ENCODE assay signal across 9 mouse cellular contexts in the genomic region with DNA sequence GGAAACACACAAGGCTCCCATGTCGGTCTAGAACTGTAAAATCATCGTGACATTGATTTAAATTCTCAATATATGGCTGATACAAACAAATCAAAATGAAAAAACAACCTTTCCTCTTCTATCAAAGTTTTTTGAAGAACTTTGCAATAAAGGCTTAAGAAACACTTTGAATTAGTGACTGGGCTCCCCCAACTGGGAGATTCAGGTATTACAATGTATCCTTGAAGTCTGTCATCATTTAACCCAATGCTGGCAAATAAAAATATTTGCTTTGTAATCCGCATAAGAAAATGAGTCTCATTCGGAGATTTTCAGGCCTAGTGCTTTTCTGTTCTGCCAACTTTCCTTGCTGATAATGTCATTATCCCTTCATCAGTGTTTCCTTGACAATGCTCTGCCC.
A peak's percentile ranks its signal among the peaks of the same experiment; 100 is the strongest.
DNase-seq lines count a peak whose midpoint lies in the region; ATAC-seq and TF ChIP-seq lines count a peak whose summit lies in the region.
"Had no signal": no experiment of that assay in that cellular context is flagged by ENCODE, and none has a peak within 500 bp of the region (broad histone marks: within the 10 kb centered on the region; RNA-seq: fewer than 3 reads in every experiment).

No protein-coding gene starts in this region.

- no peaks in the 10 kb centered on the region for H3K36me3 ChIP-seq in kidney, postnatal 0 days (ENCODE audit: insufficient read depth, low read length)
- no peaks in the 10 kb centered on the region for H3K36me3 ChIP-seq in E14TG2a.4 (ENCODE audit: insufficient read depth, low read length)
- no peaks in the 10 kb centered on the region for H3K36me3 ChIP-seq in embryonic facial prominence, embryonic 14.5 days (ENCODE audit: control insufficient read depth, insufficient read depth, low read length)
- H3K36me3 ChIP-seq: limb, embryonic 12.5 days had no signal

- peak; percentile 79 for TF ChIP-seq CTCF in kidney, postnatal 0 days (IDR thresholded peaks at IDR 0.05; ENCODE audit: low read depth)
- TF ChIP-seq CTCF in E14TG2a.4 (conservative IDR thresholded peaks at IDR 0.05; ENCODE audit: low read length): peak; percentile 78

- H3K4me3 ChIP-seq in kidney, postnatal 0 days (replicated peaks; ENCODE audit: low read depth, low read length): no peak overlapping the region
- no peak overlapping the region for H3K4me3 ChIP-seq in E14TG2a.4 (replicated peaks; ENCODE audit: low read length)
- H3K4me3 ChIP-seq in embryonic facial prominence, embryonic 14.5 days (ENCODE audit: low read depth, low read length): no peak overlapping the region
- H3K4me3 ChIP-seq: limb, embryonic 12.5 days had no signal

- no peak overlapping the region for H3K9ac ChIP-seq in kidney, postnatal 0 days (ENCODE audit: low read depth, low read length)
- H3K9ac ChIP-seq in embryonic facial prominence, embryonic 14.5 days (ENCODE audit: low read depth, low read length): no peak overlapping the region
- H3K9ac ChIP-seq: limb, embryonic 12.5 days had no signal

- H3K9me3 ChIP-seq in kidney, postnatal 0 days (replicated peaks; ENCODE audit: low read length): no peaks in the 10 kb centered on the region
- no peaks in the 10 kb centered on the region for H3K9me3 ChIP-seq in E14TG2a.4 (ENCODE audit: low read length)
- H3K9me3 ChIP-seq in embryonic facial prominence, embryonic 14.5 days (ENCODE audit: control insufficient read depth, low read length): no peaks in the 10 kb centered on the region
- H3K9me3 ChIP-seq: limb, embryonic 12.5 days had no signal

- no peak overlapping the region for H3K4me2 ChIP-seq in kidney, postnatal 0 days (ENCODE audit: low read length)
- no peak overlapping the region for H3K4me2 ChIP-seq in embryonic facial prominence, embryonic 14.5 days (ENCODE audit: low read depth, low read length)
- H3K4me2 ChIP-seq: limb, embryonic 12.5 days had no signal

- no peak overlapping the region for H3K27ac ChIP-seq in kidney, postnatal 0 days
- no peak overlapping the region for H3K27ac ChIP-seq in embryonic facial prominence, embryonic 14.5 days (replicated peaks; ENCODE audit: low read depth, low read length)
- H3K27ac ChIP-seq: limb, embryonic 12.5 days had no signal

- ATAC-seq in kidney, postnatal 0 days (replicated peaks; ENCODE audit: low FRiP score, low read depth): no peak
- no peak for ATAC-seq in embryonic facial prominence, embryonic 14.5 days (ENCODE audit: low read depth)

- no peaks in the 10 kb centered on the region for H3K4me1 ChIP-seq in kidney, postnatal 0 days (replicated peaks; ENCODE audit: insufficient read depth, low read length)
- H3K4me1 ChIP-seq in E14TG2a.4 (replicated peaks; ENCODE audit: low read depth, low read length): no peaks in the 10 kb centered on the region
- no peaks in the 10 kb centered on the region for H3K4me1 ChIP-seq in embryonic facial prominence, embryonic 14.5 days (ENCODE audit: control insufficient read depth, insufficient read depth, low read length)
- H3K4me1 ChIP-seq: limb, embryonic 12.5 days had no signal

- H3K27me3 ChIP-seq in kidney, postnatal 0 days (ENCODE audit: insufficient read depth, low read length): no peaks in the 10 kb centered on the region
- H3K27me3 ChIP-seq in E14TG2a.4 (ENCODE audit: insufficient read depth, low read length): no peaks in the 10 kb centered on the region
- H3K27me3 ChIP-seq in embryonic facial prominence, embryonic 14.5 days (replicated peaks; ENCODE audit: control insufficient read depth, insufficient read depth, low read length): no peaks in the 10 kb centered on the region
- H3K27me3 ChIP-seq: limb, embryonic 12.5 days had no signal

- DNase-seq in adrenal gland, postnatal 10 days: peak; percentile 66
- no peak for DNase-seq in adrenal gland, postnatal 25 days
- DNase-seq in kidney, postnatal 0 days (ENCODE audit: low spot score): peak; percentile 73
- DNase-seq in kidney, adult 18-20 months: no peak
- DNase-seq in embryonic facial prominence, embryonic 14.5 days (ENCODE audit: low spot score): peak; percentile 68
- DNase-seq in retina, adult 2 months (ENCODE audit: low read depth, low spot score): peak; percentile 15
- no peak for DNase-seq in urinary bladder, postnatal 25 days (ENCODE audit: low spot score)

- 16% methylated on average over 4 of the region's 4 CpGs for WGBS in kidney, postnatal 0 days
- WGBS in embryonic facial prominence, embryonic 14.5 days: 21% methylated on average over 4 of the region's 4 CpGs

Comparison
In these comparisons a context has a peak if more than half of its experiments do, and no peak if none do; other contexts are left out.
1. DNase-seq: peak in adrenal gland, postnatal 10 days (single experiment), kidney, postnatal 0 days (single experiment), embryonic facial prominence, embryonic 14.5 days (single experiment) and retina, adult 2 months (single experiment); none in adrenal gland, postnatal 25 days (single experiment), kidney, adult 18-20 months (single experiment) and urinary bladder, postnatal 25 days (single experiment).